Mouse (Mus musculus): Measurements from ENCODE around the gene Uvrag.

Uvrag gene

DNA sequence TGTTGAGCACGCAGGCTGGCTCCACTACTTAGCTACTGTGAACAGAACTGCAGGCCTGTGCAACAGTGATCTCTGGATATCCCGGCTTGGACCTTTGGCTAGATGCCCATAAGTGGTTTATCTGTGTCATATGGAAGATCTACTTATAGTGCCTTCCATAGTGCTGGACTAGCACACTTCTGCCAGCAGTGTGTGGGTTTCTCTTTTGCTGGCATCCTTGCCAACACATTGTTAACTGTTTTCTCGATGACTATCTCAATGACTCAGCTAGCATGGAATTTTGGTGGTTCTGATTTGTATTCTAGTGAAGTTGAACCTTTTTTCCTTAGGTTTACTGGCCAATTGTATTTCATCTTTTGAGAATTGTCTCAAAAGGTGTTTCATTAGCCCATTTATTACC, 117.0 kb downstream of the Uvrag start:
- DNase-seq (ENCODE audit: low spot score in 2 of 2), result no peak

DNA sequence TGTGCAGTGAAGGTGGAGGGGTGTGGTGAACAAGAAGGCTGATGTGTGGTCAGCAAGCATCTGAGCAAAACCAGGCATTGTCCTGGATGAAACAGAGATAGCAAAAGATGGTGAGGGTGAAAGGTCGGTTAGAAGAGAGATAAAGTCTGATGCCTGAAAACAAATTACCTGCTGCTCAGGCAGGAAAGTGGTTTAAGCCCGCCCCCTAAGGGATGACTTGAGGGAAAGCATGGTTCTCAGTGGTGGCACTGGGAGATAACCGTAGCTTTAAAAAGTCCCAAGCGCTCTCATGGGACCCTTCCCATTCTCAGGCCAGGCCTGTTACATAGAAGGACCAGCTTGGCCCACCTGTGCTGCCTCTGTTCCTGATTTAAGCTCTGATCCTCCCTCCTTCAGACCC, 119.7 kb downstream of the Uvrag start:
- DNase-seq (ENCODE audit: low spot score in 2 of 2), result no peak

DNA sequence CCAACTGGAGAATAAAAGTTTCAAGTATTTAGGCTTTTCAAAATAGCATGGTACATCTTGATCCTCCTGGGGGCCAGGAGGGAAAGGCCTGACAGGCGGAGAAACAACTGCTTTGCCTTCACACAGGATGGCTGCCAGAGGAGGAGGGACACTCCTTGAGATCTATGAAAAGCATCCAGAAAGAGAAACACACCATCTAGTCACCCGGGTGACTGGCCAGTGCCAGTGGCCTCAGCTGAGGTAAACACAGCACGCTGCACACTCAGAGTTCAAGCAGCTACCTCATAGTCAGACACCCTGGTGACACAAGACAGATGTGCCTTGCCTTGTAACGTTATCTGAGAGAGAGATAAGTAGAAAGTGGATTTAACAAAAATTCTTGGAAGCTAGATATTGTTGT, 120.6 kb downstream of the Uvrag start:
- DNase-seq (ENCODE audit: low spot score in 2 of 2), result peak in 1 of 2 experiments; percentile 20

DNA sequence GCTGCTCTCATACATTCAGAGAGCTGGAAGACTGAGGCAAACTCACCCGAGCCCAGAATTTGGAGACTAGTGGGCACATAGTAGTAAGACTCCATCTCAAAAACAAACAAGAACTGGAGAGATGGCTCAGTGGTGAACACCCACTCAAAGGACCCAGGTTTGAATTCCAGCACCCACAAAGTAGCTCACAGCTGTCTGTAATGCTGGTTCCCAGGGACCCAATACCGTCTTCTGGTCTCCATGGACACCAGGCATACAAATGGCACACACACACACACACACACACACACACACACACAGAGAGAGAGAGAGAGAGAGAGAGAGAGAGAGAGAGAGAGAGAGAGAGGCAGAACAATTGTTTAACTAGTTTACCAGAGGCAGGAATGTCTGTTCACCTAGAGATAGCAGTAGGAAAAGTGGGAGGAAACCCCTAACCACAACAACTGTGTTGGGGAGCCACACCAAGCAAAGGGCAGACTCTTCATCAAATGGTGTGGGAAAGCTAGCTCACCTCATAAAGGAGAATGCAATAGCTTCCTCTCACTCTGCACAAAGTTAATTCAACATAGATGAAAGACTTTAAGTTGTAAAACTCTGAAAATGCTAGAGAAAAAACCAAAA, 123.6 kb downstream of the Uvrag start:
- DNase-seq (ENCODE audit: low spot score in 2 of 2), result no peak

DNA sequence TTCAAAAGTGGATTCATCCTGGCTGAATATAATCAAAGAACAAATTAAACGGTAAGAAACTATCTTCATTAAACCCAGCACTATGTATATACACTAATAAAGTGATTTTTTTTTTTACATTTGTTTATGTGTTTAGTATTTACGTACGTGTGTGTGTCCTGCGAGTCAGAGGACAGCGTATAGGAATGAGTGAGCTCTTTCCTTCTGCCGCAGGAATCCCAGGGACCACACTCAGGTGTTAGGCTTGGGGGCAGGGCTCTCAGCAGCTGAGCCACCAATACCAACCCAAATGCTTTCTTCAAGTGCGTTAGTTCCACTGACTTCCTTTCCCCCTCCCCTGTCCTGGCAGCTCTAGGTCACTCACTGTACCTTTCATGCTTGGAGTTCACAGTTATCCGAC, 125.0 kb downstream of the Uvrag start:
- DNase-seq (ENCODE audit: low spot score in 2 of 2), result no peak

DNA sequence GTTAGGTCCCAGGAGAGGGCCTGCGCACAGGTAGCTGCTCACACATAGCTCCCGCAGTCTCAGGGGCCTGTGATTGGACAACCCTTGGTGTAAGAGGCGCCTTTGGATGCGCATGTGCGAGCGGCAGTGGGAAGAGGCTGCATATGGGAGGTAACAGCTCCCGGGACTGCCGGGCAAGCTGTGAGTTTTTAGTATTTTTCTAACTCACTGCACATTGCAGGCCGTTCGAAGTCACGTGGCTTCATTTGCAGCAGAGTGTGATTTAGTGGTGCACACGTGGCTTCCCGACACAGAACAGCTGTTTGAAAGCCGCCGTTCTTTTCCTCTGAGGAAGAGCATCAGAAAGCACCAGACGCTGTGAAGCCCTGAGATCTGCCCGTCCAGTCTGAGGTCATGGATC, 125.5 kb downstream of the Uvrag start:
- no peak for DNase-seq (ENCODE audit: low spot score in 2 of 2)

DNA sequence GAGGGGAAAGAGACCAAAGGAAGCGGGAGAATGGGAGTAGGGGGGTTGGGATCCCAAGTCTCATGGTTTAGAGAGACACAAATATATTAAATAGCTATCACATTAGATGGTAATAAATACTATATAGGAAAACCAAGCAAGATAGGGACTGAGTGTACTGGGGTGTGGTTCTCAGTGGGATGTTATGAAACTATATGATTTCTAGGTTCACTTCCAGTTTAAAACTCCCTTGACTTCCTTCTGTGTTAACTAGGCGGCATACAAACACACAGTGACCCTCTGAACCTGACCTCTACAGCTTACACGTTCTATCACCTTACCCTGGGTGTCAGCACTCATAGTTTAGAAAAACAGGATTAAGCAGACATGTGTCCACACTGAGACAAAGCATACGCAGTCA, 126.3 kb downstream of the Uvrag start:
- no peak for DNase-seq (ENCODE audit: low spot score in 2 of 2)

DNA sequence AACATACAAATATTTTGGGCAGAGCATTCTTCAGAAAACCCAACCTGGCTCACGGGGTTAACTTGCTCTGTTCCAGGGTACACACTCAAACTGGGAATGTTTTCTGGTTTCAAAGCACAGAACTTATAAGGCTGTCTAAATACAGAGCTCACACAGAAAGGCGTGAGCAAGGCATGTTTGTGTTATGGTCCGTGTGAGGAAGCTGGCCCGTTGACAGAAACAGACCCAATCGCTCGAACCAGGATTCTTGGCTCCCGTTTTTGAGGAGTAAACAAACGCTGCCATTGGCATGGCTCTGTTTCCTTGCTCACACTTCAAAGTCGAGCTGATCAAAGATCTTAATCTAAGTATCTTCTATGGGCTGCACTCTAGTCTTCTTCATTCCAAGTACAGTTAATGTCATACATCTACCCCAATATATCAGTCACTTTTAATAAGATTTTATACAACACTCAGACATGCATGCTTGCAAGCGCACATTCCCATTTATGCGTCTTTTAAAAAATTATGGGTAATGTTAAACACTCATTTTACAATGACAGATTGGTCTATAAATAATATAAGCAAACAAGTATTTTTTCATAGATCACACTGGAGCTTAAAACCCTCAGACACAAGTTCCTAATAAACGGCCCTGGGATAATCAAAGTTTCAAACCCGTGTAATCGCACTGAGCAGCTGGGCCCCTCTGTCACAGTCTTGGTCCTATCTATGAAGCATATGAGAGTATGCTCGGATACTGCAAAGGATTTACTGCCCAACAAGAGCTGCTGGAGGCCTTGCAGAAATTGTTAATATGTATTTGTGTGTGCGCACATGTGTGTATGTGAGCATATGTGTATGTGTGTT, 133.2 kb downstream of the Uvrag start:
- no peak for DNase-seq (ENCODE audit: low spot score in 2 of 2)

DNA sequence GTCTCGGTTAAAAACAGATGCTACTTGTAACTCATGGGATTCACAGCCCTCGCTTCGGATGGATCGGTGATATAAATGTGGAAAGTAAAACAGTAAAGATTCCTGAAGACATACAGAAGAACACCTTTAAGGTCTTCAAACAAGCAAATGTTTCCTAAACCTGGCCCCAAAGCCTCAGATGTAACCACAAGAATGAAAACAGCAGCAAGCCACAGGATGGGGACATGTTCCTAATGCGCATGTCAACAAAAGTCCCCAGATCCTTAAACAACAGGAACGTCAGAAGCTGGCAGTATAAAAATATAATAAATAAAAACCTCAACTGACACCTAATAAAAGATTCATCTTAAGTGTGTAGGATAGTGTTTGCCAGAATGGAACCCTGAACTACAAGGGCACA, 137.7 kb downstream of the Uvrag start:
- no peak for DNase-seq (ENCODE audit: low spot score in 2 of 2)

DNA sequence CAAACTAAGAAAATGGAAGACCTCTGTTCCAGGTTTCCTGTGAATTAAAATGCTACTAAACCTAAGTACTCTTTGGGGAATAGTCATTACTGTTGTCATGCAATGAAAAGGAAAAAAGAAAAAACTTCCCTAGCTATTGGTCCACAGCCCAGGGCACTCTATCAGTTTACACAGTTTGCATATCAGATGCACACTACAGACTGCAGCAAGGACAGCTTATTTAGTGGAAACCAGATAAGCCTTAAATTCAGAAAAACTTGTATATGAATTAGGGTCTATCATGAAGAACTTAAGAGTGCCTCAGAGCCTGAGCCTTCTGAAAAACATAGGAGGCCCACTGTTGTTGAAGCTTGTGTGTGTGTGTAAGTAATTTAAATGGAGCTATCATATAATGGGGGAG, 142.2 kb downstream of the Uvrag start:
- DNase-seq (ENCODE audit: low spot score in 2 of 2), result no peak

DNA sequence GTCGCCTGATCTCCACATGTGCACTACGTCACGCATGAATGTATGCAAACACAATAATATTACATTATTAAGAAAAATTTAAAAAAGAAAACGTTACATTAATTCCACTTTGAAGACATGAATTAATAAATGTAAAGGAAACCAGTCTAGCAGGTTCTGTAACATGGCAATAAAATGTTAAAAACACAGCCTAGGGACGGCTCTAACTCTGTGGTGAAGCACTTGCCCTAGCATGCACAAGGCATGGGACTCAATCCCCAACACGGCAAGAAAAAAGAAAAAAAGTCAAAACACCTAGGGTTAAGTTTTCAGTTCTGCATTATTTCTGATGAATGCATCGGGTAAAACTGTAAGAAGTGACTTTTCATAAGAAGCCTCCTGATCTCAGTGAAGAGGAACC, 143.2 kb downstream of the Uvrag start:
- DNase-seq (ENCODE audit: low spot score in 2 of 2), result no peak

DNA sequence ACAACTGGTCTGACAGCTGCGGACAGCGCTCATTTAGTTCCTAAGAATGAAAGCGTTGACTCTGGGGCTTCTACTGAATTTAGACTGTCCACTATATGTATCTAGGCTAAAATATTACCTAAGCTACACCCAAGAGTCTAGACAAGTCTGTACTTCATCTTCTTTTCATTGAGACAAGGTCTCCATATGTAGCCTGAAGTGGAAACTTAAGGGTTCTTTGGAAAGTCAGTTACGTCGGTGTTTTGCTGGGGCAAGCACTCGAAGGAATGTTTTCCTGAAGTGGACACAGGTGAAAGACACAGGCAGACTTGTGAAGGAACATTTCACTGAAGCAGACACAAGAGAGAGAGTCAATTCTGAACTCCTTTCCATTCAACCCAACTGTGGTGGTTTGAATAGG, 144.2 kb downstream of the Uvrag start:
- DNase-seq (ENCODE audit: low spot score in 2 of 2), result no peak

DNA sequence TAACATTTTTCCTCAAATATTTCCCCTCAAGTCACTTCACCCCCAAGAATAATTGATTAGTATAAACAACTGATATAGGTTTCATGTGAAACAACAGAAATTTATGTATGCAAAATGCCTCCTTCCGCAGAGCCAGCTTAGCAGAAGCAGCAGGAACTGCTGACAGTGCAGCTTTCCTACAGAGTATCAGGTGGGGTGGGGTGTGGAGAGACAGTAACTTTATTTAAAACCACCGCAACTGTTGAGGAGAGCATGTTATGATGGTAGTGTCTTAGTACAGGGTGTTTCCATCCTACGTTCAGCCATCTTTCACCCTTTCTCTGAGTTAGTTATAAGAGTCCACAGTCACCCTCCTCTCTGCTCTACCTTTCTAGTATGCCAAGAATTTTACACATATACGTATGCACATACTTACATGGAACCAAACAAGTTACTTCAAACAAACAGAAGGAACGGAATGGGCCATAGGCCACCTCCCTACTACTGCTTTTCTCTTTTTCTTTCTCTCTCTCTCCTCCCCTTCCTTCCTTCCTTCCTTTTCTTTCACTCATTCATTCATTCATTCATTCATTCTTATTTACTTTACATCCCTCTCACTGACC, 145.7 kb downstream of the Uvrag start:
- DNase-seq (ENCODE audit: low spot score in 2 of 2), result no peak

DNA sequence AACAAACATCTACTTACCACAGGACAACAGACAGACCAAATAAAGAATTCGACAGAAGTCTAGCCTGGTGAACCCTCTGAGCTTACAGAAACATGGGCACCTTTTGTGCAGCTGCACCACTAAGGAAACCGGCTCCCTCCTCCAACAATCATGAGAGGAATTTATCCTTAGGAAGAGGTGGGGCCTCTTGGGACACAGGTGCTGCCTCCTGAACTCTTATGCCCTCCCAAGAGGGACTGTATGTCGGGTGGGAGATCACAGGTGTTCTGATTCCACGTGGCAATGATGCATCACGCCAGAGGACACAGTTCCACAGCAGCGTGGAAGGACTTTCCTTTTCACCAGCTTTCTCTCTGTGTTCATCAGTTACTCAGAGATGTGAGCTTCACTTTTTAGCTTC, 146.8 kb downstream of the Uvrag start:
- DNase-seq (ENCODE audit: low spot score in 2 of 2), result no peak

DNA sequence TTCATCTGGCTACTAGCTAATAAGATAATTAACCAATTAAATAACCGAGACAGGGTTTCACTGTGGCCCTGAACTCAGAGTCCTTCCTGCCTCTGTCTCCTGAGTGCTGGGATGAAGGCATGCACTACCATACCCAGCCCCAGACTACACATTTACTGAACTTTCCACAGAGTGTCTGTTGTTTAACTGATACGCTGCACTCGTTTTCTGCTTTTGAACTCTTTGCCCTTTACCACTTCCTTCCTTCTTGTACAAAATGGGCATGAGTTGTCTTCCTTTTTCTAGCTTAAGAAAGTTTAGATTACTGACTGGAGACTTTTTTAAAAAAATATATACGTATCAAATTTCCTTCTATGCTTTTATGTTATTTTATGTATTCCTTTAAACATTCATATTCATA, 147.5 kb downstream of the Uvrag start:
- DNase-seq (ENCODE audit: low spot score in 2 of 2), result no peak

DNA sequence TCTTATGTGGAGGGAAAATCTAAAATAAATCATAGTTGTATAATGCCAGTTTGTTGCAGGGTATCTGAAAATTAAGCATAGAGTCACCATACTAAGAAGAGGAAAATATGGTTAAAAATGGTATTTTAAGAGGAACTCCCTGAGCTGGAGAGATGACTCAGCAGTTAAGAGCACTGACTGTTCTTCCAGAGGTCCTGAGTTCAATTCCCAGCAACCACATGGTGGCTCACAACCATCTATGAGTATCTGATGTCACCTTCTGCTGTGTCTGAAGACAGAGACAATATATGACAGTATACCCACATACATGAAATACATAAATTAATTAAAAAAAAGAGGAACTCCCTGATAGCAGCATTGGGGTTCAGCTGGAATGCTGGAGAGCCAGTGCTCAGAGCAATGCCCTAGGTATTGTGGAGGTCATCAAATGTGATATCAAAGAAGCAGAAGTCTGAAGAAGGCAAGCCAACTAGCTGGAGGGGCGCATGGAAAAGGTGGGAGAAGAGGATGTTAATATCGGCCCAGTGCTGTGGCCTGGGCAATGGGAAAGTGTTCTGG, 149.7 kb downstream of the Uvrag start:
- no peak for DNase-seq (ENCODE audit: low spot score in 2 of 2)

DNA sequence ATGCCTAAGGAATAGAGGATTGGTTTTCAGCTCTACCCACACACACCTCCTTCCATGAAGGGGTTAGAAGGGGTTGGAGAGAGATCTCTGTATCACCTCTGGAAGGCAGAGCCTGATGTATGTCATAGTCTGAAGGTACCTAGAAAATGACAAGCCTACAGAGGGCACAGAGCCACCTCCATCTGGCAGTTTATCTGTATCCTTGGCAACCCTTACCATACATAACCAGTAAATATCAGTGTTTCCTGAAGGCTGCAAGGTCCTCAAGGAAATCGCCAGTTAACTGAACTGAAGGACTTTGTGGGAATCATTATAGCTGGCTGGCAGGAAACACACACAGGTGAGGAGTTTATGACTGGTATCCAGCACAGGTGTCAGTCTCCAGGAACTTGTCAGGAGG, 150.4 kb downstream of the Uvrag start:
- no peak for DNase-seq (ENCODE audit: low spot score in 2 of 2)

DNA sequence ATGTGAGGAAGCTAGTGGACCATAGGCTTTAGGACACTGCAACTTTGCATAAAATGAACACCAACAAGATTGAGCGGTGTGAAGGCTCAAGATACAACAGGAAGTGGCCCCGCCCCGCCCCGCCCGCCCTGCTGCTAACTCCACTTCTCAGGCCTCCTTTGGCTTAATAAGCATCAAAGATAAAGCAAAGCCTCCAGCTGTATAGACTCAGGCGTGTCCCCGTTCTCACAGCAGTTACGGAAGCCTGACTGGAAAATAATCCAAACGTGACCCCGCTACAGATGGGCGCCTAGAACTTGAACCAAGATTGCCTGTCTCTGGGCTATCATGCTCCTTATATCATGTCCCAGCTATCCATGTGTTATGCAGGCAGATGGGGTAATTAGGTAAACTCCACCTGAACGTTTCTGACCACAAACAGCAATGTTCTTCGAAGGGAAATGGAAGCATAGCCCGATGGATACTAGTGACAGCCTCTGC, 153.9 kb downstream of the Uvrag start:
- DNase-seq (ENCODE audit: low spot score in 2 of 2), result no peak

DNA sequence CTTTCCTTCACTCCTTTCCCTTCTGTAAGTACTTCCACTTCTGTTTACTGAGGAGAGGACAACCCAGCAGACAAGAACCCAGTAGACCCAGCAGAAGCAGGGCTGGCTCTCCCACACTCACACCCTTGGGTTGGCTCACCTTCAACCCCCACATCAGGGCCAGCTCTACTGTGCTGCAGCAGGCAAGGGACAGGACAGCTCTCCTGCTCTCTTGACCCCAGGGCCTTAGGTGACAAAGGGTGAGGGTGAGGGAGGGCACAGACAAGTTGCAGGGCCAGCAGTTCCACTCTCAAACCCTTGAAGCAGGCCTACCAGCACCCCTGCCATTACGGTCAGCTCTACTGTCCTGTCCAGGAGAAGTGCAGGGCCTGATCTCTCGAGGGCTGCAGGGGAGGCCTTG, 155.0 kb downstream of the Uvrag start:
- DNase-seq (ENCODE audit: low spot score in 2 of 2), result no peak

DNA sequence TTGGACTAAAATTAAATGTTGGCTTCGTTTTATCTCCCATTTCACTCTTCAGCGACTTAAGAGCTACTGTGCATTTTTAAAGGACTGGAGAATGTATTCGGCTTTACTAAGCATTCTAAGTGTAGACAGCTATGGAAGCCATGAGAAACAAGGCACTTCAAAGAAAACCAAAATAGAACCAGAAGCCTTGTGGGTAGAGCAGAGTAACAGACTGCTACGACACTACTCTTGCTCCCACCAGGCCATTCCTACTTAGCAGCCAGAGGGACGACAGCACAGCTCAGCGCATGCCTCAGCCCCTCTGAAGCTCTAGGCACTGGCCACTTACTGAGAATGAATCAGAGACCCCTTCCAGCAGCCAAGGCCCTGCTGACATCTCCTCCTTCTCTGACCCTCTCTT, 155.5 kb downstream of the Uvrag start:
- DNase-seq (ENCODE audit: low spot score in 2 of 2), result no peak

DNA sequence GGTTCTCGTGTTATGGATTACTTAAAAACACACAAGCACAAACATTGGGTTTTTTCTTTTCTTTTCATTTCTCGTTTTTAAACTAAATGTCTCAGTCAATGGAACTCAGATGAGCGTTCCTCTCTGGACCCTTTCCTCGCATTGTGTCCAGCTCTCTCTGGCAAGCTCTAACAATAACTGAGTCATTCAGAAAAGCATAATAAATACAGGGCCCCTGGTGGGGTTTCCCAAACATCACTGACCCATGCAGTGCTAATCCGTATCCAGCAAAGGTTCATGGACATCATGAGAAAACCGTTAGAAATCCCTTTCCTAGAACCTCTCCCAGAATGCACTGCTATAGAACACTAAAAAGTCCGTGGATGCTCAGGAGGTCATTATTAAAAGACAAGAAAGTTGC, 156.6 kb downstream of the Uvrag start:
- DNase-seq (ENCODE audit: low spot score in 2 of 2), result no peak

DNA sequence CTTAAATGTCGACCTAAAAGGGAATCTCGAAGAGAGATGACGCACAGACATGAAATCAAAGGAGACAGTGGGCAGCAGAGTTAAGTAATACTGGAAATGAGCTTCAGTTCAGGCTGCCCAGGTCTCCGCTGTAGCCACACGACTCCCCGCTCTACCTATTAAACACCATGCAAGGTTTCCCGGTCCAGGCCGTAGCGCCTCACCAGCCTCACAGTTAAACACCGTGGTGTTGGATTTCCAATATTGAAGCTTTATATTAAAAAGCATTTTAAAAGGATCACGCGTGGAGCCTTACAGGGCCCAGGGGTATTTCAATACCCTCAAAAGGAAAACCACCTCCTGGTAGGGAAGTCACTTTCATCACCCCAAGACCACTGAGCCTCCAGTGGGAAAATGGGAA, 157.9 kb downstream of the Uvrag start:
- no peak for DNase-seq (ENCODE audit: low spot score in 2 of 2)

DNA sequence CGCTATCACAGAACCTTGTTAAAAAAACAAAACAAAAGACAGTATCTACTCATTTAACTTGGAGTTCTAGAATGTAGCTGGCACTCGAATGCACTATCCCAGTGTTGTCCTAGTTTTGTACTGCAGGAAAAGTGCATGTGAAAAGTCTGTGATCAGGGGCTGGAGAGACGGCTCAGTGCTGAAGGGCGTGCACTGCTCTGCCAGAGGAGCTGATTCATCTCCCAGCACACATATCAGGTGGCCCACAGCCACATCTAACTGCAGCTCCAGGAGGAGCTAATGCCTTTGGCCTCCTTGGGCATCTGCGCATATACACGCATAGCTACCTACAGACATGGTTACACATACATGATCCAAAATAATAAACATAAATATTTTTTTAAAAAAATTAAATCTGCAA, 159.5 kb downstream of the Uvrag start:
- no peak for DNase-seq (ENCODE audit: low spot score in 2 of 2)

All from urinary bladder, adult 18-20 months (tissue).